Mouse (Mus musculus): ENCODE data around the gene Rbms3. TPM values are rescaled to one million over a fixed set of nuclear protein-coding genes. Genes with fewer than 3 reads are reported as not detected.

Rbms3 gene
- total and polyA plus RNA-seq, 3 experiments, result not detected

GRCm38 (mm10) chr9:117125844-117126243, 503.9 kb downstream of the Rbms3 start:
- TF ChIP-seq ZKSCAN1 (IDR thresholded peaks at IDR 0.05; ENCODE audit: borderline replicate concordance, low read depth, low read length) (no peak), CHD2 (IDR thresholded peaks at IDR 0.05; ENCODE audit: low read length) (no peak), TBP (conservative IDR thresholded peaks at IDR 0.05; ENCODE audit: low read depth, low read length) (no peak), PAX5 (IDR thresholded peaks at IDR 0.05; ENCODE audit: low read length) (no peak), ZC3H11A (IDR thresholded peaks at IDR 0.05; ENCODE audit: low read depth, low read length) (no peak), JUN (IDR thresholded peaks at IDR 0.05; ENCODE audit: insufficient read depth, low read depth, low read length) (no peak), NRF1 (IDR thresholded peaks at IDR 0.05; ENCODE audit: low read depth, low read length) (no peak), CHD1 (IDR thresholded peaks at IDR 0.05; ENCODE audit: low read depth, low read length) (no peak), NELFE (IDR thresholded peaks at IDR 0.05; ENCODE audit: low read depth, low read length) (no peak), EP300 (IDR thresholded peaks at IDR 0.05; ENCODE audit: low read length) (no peak)
- no peak overlapping the region for H3K4me2 ChIP-seq (ENCODE audit: insufficient read depth, low read depth, poor library complexity, severe bottlenecking)
- H3K36me3 ChIP-seq (replicated peaks in 1 of 2; ENCODE audit: control insufficient read depth in 1 of 2, insufficient read depth in 1 of 2, low read length in 1 of 2), result no peaks in the 10 kb centered on the region
- no peak overlapping the region for H3K4me3 ChIP-seq (replicated peaks in 1 of 3; ENCODE audit: low read depth in 2 of 3, low read length in 2 of 3, poor library complexity in 1 of 3)
- H3K27me3 ChIP-seq (replicated peaks), result no peaks in the 10 kb centered on the region
- no peaks in the 10 kb centered on the region for H3K4me1 ChIP-seq (ENCODE audit: control insufficient read depth in 1 of 2, insufficient read depth in 2 of 2)
- dilution Hi-C loops (cut with MboI; ENCODE audit: extremely low pct_ligation_motif_present, extremely low pct_unique_long_range_greater_than_20kb, low sequenced_read_pairs) (no loop called here), in situ Hi-C loops (cut with MboI; ENCODE audit: low pct_ligation_motif_present, low pct_unique_long_range_greater_than_20kb, low sequenced_read_pairs) (no loop called here)
- DNase-seq (ENCODE audit: extremely low read depth), result no peak
- H3K9me3 ChIP-seq (replicated peaks; ENCODE audit: low read length), result peaks cover 72% of the 10 kb centered on the region
- H3K27ac ChIP-seq (ENCODE audit: insufficient read depth, low read depth), result no peak overlapping the region
- no peak overlapping the region for H3K9ac ChIP-seq (ENCODE audit: insufficient read depth, low read depth)
- no peaks in the 10 kb centered on the region for H3K79me2 ChIP-seq (replicated peaks; ENCODE audit: control insufficient read depth, extremely low read depth, insufficient read depth, poor library complexity, severe bottlenecking)

GRCm38 (mm10) chr9:117121572-117121971, 508.1 kb downstream of the Rbms3 start:
- Histone ChIP-seq H3K4me2 (ENCODE audit: insufficient read depth, low read depth, poor library complexity, severe bottlenecking) (no peak overlapping the region), H3K9ac (ENCODE audit: insufficient read depth, low read depth) (no peak overlapping the region), H3K79me2 (replicated peaks; ENCODE audit: control insufficient read depth, extremely low read depth, insufficient read depth, poor library complexity, severe bottlenecking) (no peaks in the 10 kb centered on the region), H3K27me3 (replicated peaks) (no peaks in the 10 kb centered on the region), H3K4me3 (replicated peaks in 1 of 3; ENCODE audit: low read depth in 2 of 3, low read length in 2 of 3, poor library complexity in 1 of 3) (no peak overlapping the region), H3K4me1 (ENCODE audit: control insufficient read depth in 1 of 2, insufficient read depth in 2 of 2) (no peaks in the 10 kb centered on the region), H3K9me3 (replicated peaks; ENCODE audit: low read length) (peaks cover 70% of the 10 kb centered on the region), H3K27ac (ENCODE audit: insufficient read depth, low read depth) (no peak overlapping the region), H3K36me3 (replicated peaks in 1 of 2; ENCODE audit: control insufficient read depth in 1 of 2, insufficient read depth in 1 of 2, low read length in 1 of 2) (no peaks in the 10 kb centered on the region)
- DNase-seq (ENCODE audit: extremely low read depth), result no peak
- in situ Hi-C loops (cut with MboI; ENCODE audit: low pct_ligation_motif_present, low pct_unique_long_range_greater_than_20kb, low sequenced_read_pairs) (no loop called here), dilution Hi-C loops (cut with MboI; ENCODE audit: extremely low pct_ligation_motif_present, extremely low pct_unique_long_range_greater_than_20kb, low sequenced_read_pairs) (no loop called here)
- no peak for TF ChIP-seq JUND (conservative IDR thresholded peaks at IDR 0.05; ENCODE audit: low read depth, low read length)
- no peak for TF ChIP-seq RCOR1 (conservative IDR thresholded peaks at IDR 0.05; ENCODE audit: low read depth, low read length)
- TF ChIP-seq MAZ (IDR thresholded peaks at IDR 0.05; ENCODE audit: low read depth, low read length), result no peak
- TF ChIP-seq POLR2AphosphoS2 (IDR thresholded peaks at IDR 0.05; ENCODE audit: low read depth, low read length), result no peak
- no peak for TF ChIP-seq NRF1 (IDR thresholded peaks at IDR 0.05; ENCODE audit: low read depth, low read length)
- TF ChIP-seq UBTF (IDR thresholded peaks at IDR 0.05; ENCODE audit: low read depth, low read length), result no peak
- no peak for TF ChIP-seq PAX5 (IDR thresholded peaks at IDR 0.05; ENCODE audit: low read length)
